Mouse (Mus musculus) testis, adult 2 months (tissue): ENCODE results near the gene Nav2. TPM values are rescaled to one million over a fixed set of nuclear protein-coding genes. Genes with fewer than 3 reads are reported as not detected.

Experiments used
- H3K27ac ChIP-seq: fragments of 200-500 bp; 2 replicates; pipeline ENCODE4 v1.5.1; 2012; ENCODE audit warnings: low read depth, low read length; ENCODE audit not compliant: control insufficient read depth, insufficient read depth
- H3K27me3 ChIP-seq: fragments of 200-500 bp; 2 replicates; pipeline ENCODE4 v1.6.1; 2012; ENCODE audit warnings: mild to moderate bottlenecking, low read length, moderate library complexity; ENCODE audit not compliant: control insufficient read depth, insufficient read depth
- H3K36me3 ChIP-seq: fragments of 200-500 bp; 2 replicates; pipeline ENCODE4 v1.6.1; 2012; ENCODE audit warnings: mild to moderate bottlenecking, low read length; ENCODE audit not compliant: control insufficient read depth, insufficient read depth
- H3K4me1 ChIP-seq: fragments of 200-500 bp; 2 replicates; pipeline ENCODE4 v1.6.1; 2012; ENCODE audit warnings: low read length; ENCODE audit not compliant: control insufficient read depth, insufficient read depth
- H3K4me3 ChIP-seq: fragments of 200-500 bp; 2 replicates; pipeline ENCODE4 v1.5.1; 2012; ENCODE audit warnings: low read depth, mild to moderate bottlenecking, low read length, moderate library complexity, mixed read lengths; ENCODE audit not compliant: control insufficient read depth
- CTCF ChIP-seq: fragments of 200-500 bp; IDR thresholded peaks from 2 replicates; pipeline ENCODE4 v1.5.1; 2012; ENCODE audit warnings: low read depth, mild to moderate bottlenecking, inconsistent platforms, low read length, moderate library complexity; ENCODE audit not compliant: control insufficient read depth, insufficient read depth, insufficient replicate concordance
- POLR2A ChIP-seq: fragments of 200-500 bp; IDR thresholded peaks from 2 replicates; pipeline ENCODE4 v1.6.1; 2012; ENCODE audit warnings: low read depth, mild to moderate bottlenecking, inconsistent platforms, low read length, moderate library complexity; ENCODE audit not compliant: control insufficient read depth
- polyA plus RNA-seq: library from polyadenylated mRNA; depleted of rRNA; stranded (reverse); fragments of >200 nt; gene quantifications from 2 replicates; pipeline ENCODE4 v1.2.3, GENCODE M21; 2012

Gene Nav2
- polyA plus RNA-seq, 1 experiment = 20.8 TPM

DNA sequence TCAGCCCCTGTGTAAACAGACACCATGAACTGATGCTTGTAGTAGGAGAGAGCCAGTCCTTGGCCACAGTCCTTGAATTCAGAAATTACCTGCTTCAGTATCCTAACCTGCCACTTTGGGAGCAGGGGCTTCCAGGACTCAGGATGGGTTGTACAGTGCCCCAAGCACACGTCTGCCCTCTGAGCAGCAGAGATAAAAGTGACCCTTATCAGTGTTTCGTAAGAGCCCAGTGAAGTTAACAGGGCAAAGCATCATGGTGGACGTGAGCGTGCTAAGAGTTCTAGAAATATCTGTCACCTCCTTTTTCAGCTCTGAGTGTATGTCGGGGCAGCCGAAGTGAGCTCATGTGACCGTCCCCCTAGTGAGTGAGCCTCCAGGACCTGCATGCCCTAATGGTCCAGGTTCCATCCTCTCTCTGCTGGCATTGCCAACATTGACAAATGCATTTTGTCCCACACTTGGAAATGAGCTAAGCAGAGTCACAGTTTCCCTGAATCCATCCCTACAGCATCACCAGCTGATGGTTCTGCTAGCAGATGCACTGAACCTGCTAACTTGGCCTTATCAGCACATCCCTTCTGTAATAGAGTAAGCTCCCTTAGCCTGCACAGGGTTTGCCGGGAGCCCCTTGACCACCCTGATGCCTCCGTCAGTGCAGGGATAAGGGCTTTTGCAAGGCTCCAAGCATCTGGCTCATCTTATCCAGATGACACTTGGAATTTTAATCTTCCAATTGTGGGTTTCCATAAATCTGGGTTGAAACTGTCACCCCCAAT lies 418.6 kb downstream of the Nav2 start:
- H3K36me3 ChIP-seq = no peaks in the 10 kb centered on the region
- no peak overlapping the region for H3K4me3 ChIP-seq
- H3K4me1 ChIP-seq = no peaks in the 10 kb centered on the region
- no peaks in the 10 kb centered on the region for H3K27me3 ChIP-seq
- no peak for TF ChIP-seq CTCF
- no peak for TF ChIP-seq POLR2A
- H3K27ac ChIP-seq = no peak overlapping the region

DNA sequence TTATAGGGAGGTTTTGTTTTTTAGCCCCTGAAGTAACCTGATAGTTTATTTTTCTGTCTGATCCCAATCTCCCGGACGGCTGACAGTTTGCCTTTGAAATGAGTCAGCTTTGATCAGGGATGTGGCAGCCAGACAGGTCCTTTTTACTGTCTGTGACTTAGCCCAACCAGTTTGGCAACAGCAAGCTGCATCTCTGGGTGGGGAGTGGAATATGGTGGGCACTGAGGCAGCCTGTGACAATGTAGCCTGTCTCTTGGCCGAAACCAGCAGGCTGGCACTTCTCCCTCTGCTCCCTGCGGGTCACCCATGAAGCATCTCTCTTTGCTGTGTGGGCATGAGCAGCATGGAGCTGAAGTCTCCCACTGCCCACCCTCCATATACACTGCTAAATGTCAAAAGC lies 421.7 kb downstream of the Nav2 start:
- H3K27me3 ChIP-seq = no peaks in the 10 kb centered on the region
- H3K4me1 ChIP-seq = no peaks in the 10 kb centered on the region
- no peak for TF ChIP-seq POLR2A
- TF ChIP-seq CTCF = no peak
- H3K27ac ChIP-seq = no peak overlapping the region
- no peak overlapping the region for H3K4me3 ChIP-seq
- H3K36me3 ChIP-seq = no peaks in the 10 kb centered on the region

DNA sequence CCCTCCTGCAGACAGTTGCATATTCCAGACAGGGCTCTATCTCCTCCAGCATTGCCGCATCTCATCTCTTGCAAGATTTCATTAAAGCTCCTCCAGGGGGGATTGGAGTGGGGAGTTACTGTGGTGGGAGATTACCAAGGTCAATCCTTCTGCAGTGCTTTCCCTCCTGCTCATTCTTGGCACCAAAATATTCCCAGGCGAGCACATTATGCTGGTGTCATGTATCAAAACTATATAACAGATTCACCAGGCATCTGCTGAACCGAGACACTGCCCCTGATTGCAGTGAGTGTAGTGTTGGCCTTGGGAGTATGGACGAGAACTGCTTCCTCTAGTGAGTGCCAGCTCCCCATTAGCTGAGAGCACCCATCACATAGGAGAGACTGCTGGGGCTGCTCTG lies 423.4 kb downstream of the Nav2 start:
- no peaks in the 10 kb centered on the region for H3K36me3 ChIP-seq
- H3K4me1 ChIP-seq = no peaks in the 10 kb centered on the region
- TF ChIP-seq POLR2A = no peak
- no peak for TF ChIP-seq CTCF
- no peak overlapping the region for H3K4me3 ChIP-seq
- no peak overlapping the region for H3K27ac ChIP-seq
- no peaks in the 10 kb centered on the region for H3K27me3 ChIP-seq

DNA sequence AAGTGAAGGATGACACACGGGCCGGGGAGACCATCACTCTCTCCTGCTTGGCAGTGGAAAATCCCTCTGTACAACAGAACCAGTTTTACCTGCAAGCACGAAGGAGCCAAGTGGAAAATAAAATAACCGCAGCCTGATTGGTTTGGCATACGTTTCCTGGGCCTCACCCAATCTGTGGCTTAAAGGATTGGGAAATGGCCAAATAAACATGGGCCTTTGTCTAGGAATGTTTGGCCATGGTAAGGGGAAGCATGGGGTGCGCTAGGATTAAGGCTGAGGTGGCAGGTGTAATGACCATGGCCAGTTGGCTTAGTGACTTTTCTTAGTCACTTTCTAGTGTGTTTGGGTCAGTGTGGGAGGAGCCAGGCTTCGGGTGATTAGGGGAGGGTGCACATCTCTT lies 424.1 kb downstream of the Nav2 start:
- no peaks in the 10 kb centered on the region for H3K27me3 ChIP-seq
- H3K36me3 ChIP-seq = no peaks in the 10 kb centered on the region
- no peak overlapping the region for H3K4me3 ChIP-seq
- TF ChIP-seq POLR2A = no peak
- no peak overlapping the region for H3K27ac ChIP-seq
- H3K4me1 ChIP-seq = no peaks in the 10 kb centered on the region

DNA sequence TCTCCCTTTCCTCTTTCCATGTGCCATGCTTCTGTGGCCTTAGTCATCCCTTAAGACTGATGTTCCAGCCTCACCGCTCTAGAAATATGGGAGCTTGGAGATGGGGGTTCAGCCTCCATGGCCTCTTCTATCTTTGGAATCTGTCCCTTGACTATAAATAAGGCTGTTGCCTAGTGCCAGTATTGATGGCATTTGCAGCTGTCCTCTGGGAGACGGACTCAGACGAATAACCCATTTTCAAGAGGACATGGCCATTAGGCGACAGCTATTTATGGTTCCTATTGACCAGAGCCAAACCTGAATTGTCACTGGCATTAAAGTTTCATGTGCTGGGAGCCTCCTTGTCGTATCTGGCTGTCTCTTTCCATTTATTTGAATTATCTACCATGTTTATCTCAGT lies 425.6 kb downstream of the Nav2 start:
- H3K4me3 ChIP-seq = no peak overlapping the region
- no peaks in the 10 kb centered on the region for H3K4me1 ChIP-seq
- TF ChIP-seq POLR2A (no peak), CTCF (no peak)
- no peak overlapping the region for H3K27ac ChIP-seq
- H3K27me3 ChIP-seq = no peaks in the 10 kb centered on the region
- no peaks in the 10 kb centered on the region for H3K36me3 ChIP-seq

DNA sequence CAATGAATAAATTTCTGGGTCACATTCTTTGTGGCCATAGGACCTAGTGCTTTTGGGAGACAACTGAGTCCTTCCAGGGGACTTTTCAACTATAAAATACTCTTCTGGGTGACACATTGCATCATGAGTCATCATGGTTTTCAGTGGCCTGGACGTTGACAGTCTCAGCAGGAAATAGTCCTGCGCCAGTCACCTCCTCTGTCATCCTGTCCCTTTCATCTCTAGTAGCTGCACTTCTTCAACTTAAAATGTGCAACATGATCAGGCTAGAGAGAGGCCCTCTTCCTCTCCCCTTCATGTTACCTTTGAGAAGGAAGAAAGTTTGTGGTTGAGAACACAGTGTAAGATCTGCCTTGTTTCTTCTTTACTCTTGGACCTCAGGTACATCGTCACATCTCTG lies 426.5 kb downstream of the Nav2 start:
- no peak for TF ChIP-seq POLR2A
- no peak for TF ChIP-seq CTCF
- no peaks in the 10 kb centered on the region for H3K4me1 ChIP-seq
- no peak overlapping the region for H3K4me3 ChIP-seq

DNA sequence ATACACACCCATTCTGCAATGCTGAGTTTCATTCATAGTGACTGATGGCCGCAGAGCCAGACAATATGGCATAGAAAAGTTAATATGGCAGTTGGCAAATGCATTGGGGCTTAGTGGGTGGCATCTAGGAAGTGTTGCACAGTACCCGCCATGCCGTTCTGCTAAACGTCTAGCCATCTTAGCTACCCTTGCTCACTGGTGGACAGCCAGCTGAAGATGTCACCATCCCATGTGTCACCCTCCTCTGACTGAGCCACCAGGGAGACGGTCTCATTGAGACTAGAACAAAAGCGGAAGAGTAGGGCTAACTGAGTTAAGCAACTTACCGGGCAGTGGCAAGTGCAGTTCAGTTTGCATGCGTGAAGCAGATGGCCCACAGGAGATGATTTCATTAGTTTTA lies 428.2 kb downstream of the Nav2 start:
- Histone ChIP-seq H3K4me1 (no peaks in the 10 kb centered on the region), H3K4me3 (no peak overlapping the region), H3K36me3 (no peaks in the 10 kb centered on the region), H3K27me3 (no peaks in the 10 kb centered on the region), H3K27ac (no peak overlapping the region)
- no peak for TF ChIP-seq CTCF
- no peak for TF ChIP-seq POLR2A

More for the DNA sequence above, 426.5 kb downstream of the Nav2 start:
- H3K27me3 ChIP-seq = no peaks in the 10 kb centered on the region
- no peak overlapping the region for H3K27ac ChIP-seq
- H3K36me3 ChIP-seq = no peaks in the 10 kb centered on the region

DNA sequence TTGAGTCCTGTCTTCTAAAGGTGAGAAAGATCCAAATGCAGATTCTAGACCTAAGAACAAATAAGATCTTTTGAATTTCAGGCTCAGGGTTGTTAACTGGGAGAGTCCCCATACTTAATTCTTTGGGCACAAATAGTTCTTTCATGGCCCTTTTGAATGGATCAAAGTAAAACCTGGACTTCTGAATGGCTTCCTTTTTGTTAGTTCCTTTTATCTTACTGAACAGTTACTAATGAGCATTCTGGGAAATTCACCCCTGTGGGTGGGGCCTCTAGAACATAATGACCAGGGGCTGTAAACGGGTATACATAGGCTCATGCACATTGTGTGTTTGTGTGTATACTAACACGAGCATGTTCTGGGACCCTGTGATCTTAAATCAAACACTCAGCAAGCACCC lies 429.2 kb downstream of the Nav2 start:
- Histone ChIP-seq H3K36me3 (no peaks in the 10 kb centered on the region), H3K27me3 (no peaks in the 10 kb centered on the region), H3K4me3 (no peak overlapping the region), H3K4me1 (peaks cover 1% of the 10 kb centered on the region), H3K27ac (no peak overlapping the region)
- TF ChIP-seq POLR2A = no peak
